Mouse (Mus musculus) bone marrow, adult 2 months (tissue): ENCODE measurements around the gene Ccdc8. TPM values are rescaled to one million over a fixed set of nuclear protein-coding genes. Genes with fewer than 3 reads are reported as not detected.
A peak's percentile ranks its signal among the peaks of the same experiment; 100 is the strongest.

Experiments used
- H3K27ac ChIP-seq: fragments of 200-500 bp; 2 replicates; pipeline ENCODE4 v1.5.1; 2012; ENCODE audit warnings: low read depth, mild to moderate bottlenecking, control low read depth, inconsistent platforms, low read length; ENCODE audit not compliant: control insufficient read depth, poor library complexity, insufficient read depth
- H3K4me1 ChIP-seq: fragments of 200-500 bp; 2 replicates; pipeline ENCODE4 v1.6.1; 2011; ENCODE audit warnings: low read length; ENCODE audit not compliant: control insufficient read depth, insufficient read depth
- H3K4me3 ChIP-seq: fragments of 200-500 bp; replicated peaks from 2 replicates; pipeline ENCODE3; 2011; ENCODE audit warnings: mild to moderate bottlenecking, low read depth, low read length, control low read depth; ENCODE audit not compliant: control insufficient read depth
- CTCF ChIP-seq: fragments of 200-500 bp; IDR thresholded peaks from 2 replicates; pipeline ENCODE4 v1.5.1; 2011; ENCODE audit warnings: low read length, control low read depth; ENCODE audit not compliant: control insufficient read depth, insufficient read depth
- POLR2A ChIP-seq: fragments of 200-500 bp; IDR thresholded peaks from 2 replicates; pipeline ENCODE4 v1.6.1; 2011; ENCODE audit warnings: low read depth, mild to moderate bottlenecking, control low read depth, low read length, borderline replicate concordance; ENCODE audit not compliant: control insufficient read depth
- WGBS: fragments of 180-500 bp; shearing (Covaris S2); methylation state at CpG from one replicate; pipeline ENCODE4 v1.1.7; 2018; 5-methylcytosine and 5-hydroxymethylcytosine counted together
- polyA plus RNA-seq: library from polyadenylated mRNA; stranded (reverse); fragments of >200 nt; gene quantifications from 2 replicates; pipeline ENCODE4 v1.2.4, GENCODE M21; 2011; ENCODE audit warnings: low replicate concordance; ENCODE audit not compliant: missing spikeins, insufficient read depth, insufficient read length

Gene Ccdc8
- polyA plus RNA-seq, 1 experiment = 2.5 TPM

DNA sequence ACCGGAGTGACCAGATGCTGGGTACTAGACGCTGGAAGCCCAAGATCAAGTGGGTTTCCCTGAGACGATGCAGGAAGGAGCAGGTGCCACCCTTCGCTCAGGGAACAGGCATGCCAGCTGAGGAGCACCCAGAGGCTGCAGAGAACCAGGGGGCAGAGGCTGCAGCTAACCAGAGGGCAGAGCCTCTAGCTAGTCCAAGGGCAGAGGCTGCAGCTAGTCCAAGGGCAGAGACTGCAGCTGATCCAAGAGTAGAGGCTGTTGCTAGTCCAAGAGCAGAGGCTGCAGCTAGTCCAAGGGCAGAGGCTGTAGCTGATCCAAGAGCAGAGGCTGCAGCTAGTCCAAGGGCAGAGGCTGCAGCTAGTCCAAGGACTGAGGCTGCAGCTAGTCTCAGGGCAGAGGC, 2.8 kb downstream of the Ccdc8 start:
- Histone ChIP-seq H3K4me3 (no peak overlapping the region), H3K4me1 (no peaks in the 10 kb centered on the region), H3K27ac (no peak overlapping the region)
- 69% methylated on average over 4 of the region's 4 CpGs for WGBS
- no peak for TF ChIP-seq POLR2A
- TF ChIP-seq CTCF = no peak

DNA sequence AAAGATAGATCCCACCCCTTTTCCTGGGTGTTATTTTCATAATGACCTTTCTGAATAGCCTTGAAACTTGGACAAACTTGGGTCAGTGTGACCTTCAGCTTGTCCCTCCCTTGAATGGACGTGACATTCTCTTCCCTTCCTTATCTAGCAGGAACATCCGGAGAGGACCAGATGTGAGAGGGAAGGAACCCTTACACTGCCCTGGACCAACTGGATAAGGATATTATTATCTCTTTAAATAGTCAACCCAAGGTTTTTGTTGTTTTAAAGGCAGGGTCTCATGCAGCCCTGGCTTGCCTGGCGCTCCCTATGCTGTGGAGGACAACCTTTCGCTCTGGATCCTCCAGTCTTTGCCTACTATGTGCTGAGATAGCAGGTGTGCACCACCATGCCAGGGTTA, 6.7 kb downstream of the Ccdc8 start:
- H3K4me3 ChIP-seq = no peak overlapping the region
- WGBS = 62% methylated on average over 4 of the region's 4 CpGs

DNA sequence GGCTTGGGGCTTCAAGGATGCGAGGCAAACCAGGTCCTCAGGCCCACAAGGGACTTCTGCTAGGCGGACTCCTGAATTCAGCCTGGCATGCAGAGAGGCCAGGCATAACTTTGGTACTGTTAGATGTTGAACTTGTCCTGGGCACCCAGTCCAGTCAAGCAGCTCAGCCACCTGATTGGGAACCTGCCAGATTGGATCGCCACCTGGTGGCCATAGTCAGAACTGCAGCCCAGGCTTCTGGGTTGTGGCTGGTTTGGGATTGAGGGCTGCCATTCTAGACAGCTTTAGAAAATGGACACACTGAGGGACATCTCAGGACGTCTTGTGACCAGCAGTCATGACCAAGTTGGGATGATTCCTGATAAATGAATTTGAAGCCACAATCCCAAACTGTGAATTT, 7.1 kb downstream of the Ccdc8 start:
- no peaks in the 10 kb centered on the region for H3K4me1 ChIP-seq
- peak; percentile 94 for TF ChIP-seq CTCF
- no peak for TF ChIP-seq POLR2A
- H3K4me3 ChIP-seq = no peak overlapping the region
- no peak overlapping the region for H3K27ac ChIP-seq
- WGBS = 35% methylated on average over 4 of the region's 4 CpGs

More for the DNA sequence above, 6.7 kb downstream of the Ccdc8 start:
- Histone ChIP-seq H3K27ac (no peak overlapping the region), H3K4me1 (no peaks in the 10 kb centered on the region)
- TF ChIP-seq CTCF = no peak
- TF ChIP-seq POLR2A = no peak

GRCm38 (mm10) chr7:17002375-17003195, 10.1 kb downstream of the Ccdc8 start:
- H3K27ac ChIP-seq = no peak overlapping the region

GRCm38 (mm10) chr7:17003230-17003960, 10.9 kb downstream of the Ccdc8 start:
- Histone ChIP-seq H3K27ac (no peak overlapping the region), H3K4me3 (no peak overlapping the region), H3K4me1 (no peaks in the 10 kb centered on the region)
- TF ChIP-seq CTCF (no peak), POLR2A (no peak)
- WGBS = 56% methylated on average over 7 of the region's 7 CpGs

More at GRCm38 (mm10) chr7:17002375-17003195, 10.1 kb downstream of the Ccdc8 start:
- peak; percentile 98 for TF ChIP-seq CTCF
- TF ChIP-seq POLR2A = no peak
- 17% methylated on average over 7 of the region's 7 CpGs for WGBS
- H3K4me3 ChIP-seq = no peak overlapping the region
- H3K4me1 ChIP-seq = no peaks in the 10 kb centered on the region

GRCm38 (mm10) chr7:17004716-17005115, 12.2 kb downstream of the Ccdc8 start:
- TF ChIP-seq CTCF = no peak
- no peak for TF ChIP-seq POLR2A
- no peaks in the 10 kb centered on the region for H3K4me1 ChIP-seq
- WGBS = 80% methylated on average over 7 of the region's 7 CpGs
- H3K4me3 ChIP-seq = no peak overlapping the region
- H3K27ac ChIP-seq = no peak overlapping the region

DNA sequence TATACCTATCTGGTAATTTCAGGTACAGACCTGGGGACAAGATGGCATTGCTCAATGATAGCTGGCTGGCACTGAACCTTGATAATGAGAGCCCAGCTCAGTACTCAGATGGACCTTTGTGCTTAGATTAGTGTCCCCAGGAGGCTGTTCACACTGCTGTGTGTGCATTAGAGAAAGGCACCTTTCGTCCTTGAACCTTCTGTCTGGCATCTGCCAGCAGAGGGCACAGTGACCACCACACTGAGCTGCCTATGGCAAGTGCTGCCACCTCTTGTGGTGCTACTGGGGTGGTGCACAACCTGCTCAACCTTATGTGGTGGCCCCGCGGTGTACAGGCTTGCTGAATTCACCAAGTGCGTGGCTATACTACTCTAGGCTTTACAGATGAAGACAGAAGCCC, 14.8 kb downstream of the Ccdc8 start:
- peak; percentile 83 for TF ChIP-seq CTCF
- TF ChIP-seq POLR2A = no peak
- no peak overlapping the region for H3K4me3 ChIP-seq
- H3K27ac ChIP-seq = no peak overlapping the region
- 36% methylated on average over 4 of the region's 4 CpGs for WGBS
- H3K4me1 ChIP-seq = no peaks in the 10 kb centered on the region; the same call in 1 of the 2 replicates

GRCm38 (mm10) chr7:17009326-17010009, 17.0 kb downstream of the Ccdc8 start:
- H3K4me1 ChIP-seq = no peaks in the 10 kb centered on the region; the same call in 1 of the 2 replicates
- no peak for TF ChIP-seq POLR2A
- 46% methylated on average over 16 of the region's 16 CpGs for WGBS
- no peak overlapping the region for H3K27ac ChIP-seq
- no peak overlapping the region for H3K4me3 ChIP-seq
